Mouse (Mus musculus): ENCODE data around the gene Zfp418.

GRCm38 (mm10) chr7:7187417-7188190, 16.5 kb downstream of the Zfp418 start:
- no peak for TF ChIP-seq CTCF (IDR thresholded peaks at IDR 0.05; ENCODE audit: low read depth, low read length)
- no peak for TF ChIP-seq POLR2A (IDR thresholded peaks at IDR 0.05; ENCODE audit: insufficient read depth, low read length)
- no peak for TF ChIP-seq EP300 (IDR thresholded peaks at IDR 0.05; ENCODE audit: insufficient read depth, low read depth, low read length)
